Mouse (Mus musculus) ES-E14 (cell line): ENCODE measurements at regions not wholly inside any gene's neighbourhood (a gene's known extent, or its start where the extent isn't known, plus 50 kb on each side); places are given as distances from the start of the nearest gene placed in this dataset.

Source experiments
- CHD2 ChIP-seq: IDR thresholded peaks from 2 replicates; pipeline ENCODE4 v1.6.1; 2014; ENCODE audit warnings: mild to moderate bottlenecking, low read depth, low read length, inconsistent platforms
- HCFC1 ChIP-seq: IDR thresholded peaks from 2 replicates; pipeline ENCODE4 v1.6.1; 2012; ENCODE audit warnings: low read length, inconsistent platforms, borderline replicate concordance; ENCODE audit not compliant: insufficient read depth
- MAFK ChIP-seq: IDR thresholded peaks from 2 replicates; pipeline ENCODE4 v1.6.1; 2014; ENCODE audit warnings: mild to moderate bottlenecking, low read depth, low read length, inconsistent platforms; ENCODE audit not compliant: insufficient read depth
- ZC3H11A ChIP-seq: IDR thresholded peaks from 2 replicates; pipeline ENCODE4 v1.6.1; 2012; ENCODE audit warnings: low read depth, mild to moderate bottlenecking, inconsistent platforms, low read length, borderline replicate concordance
- ZNF384 ChIP-seq: IDR thresholded peaks from 2 replicates; pipeline ENCODE4 v1.6.1; 2012; ENCODE audit warnings: low read depth, low read length, inconsistent platforms

DNA sequence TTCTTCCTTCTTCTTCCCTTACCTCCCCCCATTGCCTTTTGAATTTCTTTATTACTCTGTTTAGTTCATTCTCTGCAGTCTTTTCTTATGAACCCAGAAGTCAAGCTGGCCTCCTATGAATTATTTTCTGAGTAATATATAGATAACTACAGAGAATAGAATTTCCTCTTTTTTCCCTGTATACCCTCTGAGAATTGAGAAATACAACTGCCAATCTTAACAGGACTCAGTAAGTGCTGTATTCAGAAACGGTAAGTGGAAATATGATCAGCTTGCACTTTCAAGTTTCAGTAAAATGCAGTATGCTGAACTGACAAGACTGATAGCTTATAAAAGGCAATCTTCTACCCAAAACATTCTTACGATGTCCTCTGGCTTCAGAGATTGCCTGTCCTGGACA is 61.5 kb downstream of the 4930474N05Rik start:
- TF ChIP-seq HCFC1 (no peak), ZNF384 (no peak), CHD2 (no peak), MAFK (no peak), ZC3H11A (no peak)
